Mouse (Mus musculus) lung, adult 2 months (tissue): ENCODE data around the gene Pfpl.

Experiments used
- CTCF ChIP-seq: fragments of 200-500 bp; IDR thresholded peaks from 2 replicates; pipeline ENCODE4 v1.5.1; 2011; ENCODE audit warnings: mild to moderate bottlenecking, low read length, control low read depth; ENCODE audit not compliant: insufficient read depth
- POLR2A ChIP-seq: fragments of 200-500 bp; IDR thresholded peaks from 2 replicates; pipeline ENCODE4 v1.6.1; 2011; ENCODE audit warnings: low read depth, mild to moderate bottlenecking, control low read depth, low read length, borderline replicate concordance; ENCODE audit errors: extremely low read depth

DNA sequence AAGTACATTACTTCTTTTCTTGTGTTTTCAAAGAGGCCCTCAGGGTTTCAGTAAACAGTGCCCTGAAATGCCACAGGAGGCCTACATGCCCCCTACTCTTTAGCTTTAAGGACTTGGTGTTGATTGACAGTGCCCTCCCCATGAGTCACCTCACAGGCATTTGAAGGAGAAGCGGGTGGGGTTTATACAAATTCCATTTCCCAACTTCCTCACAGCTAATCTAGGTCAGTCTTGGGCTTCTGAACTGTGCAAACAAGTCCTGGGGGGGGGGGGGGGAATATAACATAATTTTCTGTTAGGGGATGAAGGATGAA lies 36.0 kb downstream of the Pfpl start:
- TF ChIP-seq POLR2A: no peak
- TF ChIP-seq CTCF: no peak
